ENCODE assay signal across 8 mouse cellular contexts in the genomic region with DNA sequence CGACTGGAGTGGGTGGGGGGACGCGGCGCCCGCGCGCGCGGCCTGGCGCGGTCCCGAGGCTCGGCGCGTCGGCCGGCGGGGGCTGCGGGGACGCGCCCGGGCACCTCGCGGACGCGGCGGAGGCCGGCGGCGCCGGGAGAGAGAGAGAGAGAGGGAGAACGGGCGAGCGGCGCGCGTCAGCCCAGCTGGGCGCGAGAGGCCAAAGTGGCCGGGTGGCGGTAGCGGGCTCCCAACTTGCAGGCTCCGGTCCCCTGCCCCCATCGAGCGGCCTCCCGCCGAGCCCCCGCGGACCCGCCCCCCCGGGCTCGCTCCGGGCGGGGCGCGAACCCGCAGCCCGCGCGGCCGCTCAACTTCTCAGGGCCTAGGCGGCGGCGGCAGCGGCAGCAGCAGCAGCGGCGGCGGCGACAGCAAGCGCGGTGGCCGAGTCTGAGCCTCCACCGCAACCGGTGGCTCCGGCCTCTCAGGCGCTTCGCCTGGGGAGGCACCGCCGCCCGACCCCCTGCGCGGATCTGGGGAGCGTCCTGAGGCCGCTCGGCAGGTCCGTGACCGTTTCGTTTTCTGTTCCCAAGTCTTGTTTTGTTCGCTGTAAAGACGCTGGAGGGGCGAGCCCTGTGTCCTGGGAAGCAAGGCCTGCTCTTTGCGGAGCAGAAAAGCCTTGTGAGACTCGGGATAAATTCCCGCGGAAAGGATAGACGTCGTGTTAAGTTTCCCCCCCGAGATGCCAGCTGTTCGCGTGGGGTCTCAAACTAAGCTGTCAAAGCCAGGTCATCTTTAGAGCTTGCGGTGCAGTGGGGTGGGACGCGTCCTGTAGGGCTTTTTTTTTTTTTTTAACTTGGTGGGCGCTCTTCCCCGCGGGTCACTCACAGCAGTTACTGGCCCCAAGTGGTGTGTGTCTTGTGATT. TPM values are rescaled to one million over a fixed set of nuclear protein-coding genes. Genes with fewer than 3 reads are reported as not detected.
DNase-seq lines count a peak whose midpoint lies in the region; ATAC-seq and TF ChIP-seq lines count a peak whose summit lies in the region.

No protein-coding gene starts in this region.

- H3K4me1 ChIP-seq in ES-E14 (ENCODE audit: control insufficient read depth in 2 of 2, insufficient read depth in 2 of 2, low read length in 2 of 2, poor library complexity in 1 of 2): no peaks in the 10 kb centered on the region
- no peaks in the 10 kb centered on the region for H3K4me1 ChIP-seq in brown adipose tissue, adult 24 weeks (ENCODE audit: control insufficient read depth, insufficient read depth, insufficient read length, low read length)
- peaks cover 7% of the 10 kb centered on the region; the same call in 1 of the 2 replicates for H3K4me1 ChIP-seq in forebrain, embryonic 11.5 days (replicated peaks; ENCODE audit: control insufficient read depth, insufficient read depth, low read length)
- H3K4me1 ChIP-seq in heart, embryonic 16.5 days (ENCODE audit: control insufficient read depth, insufficient read depth, low read length): peaks cover 4% of the 10 kb centered on the region
- H3K4me1 ChIP-seq in lung, embryonic 15.5 days: peaks cover 13% of the 10 kb centered on the region; the same call in 1 of the 2 replicates
- peaks cover 20% of the 10 kb centered on the region for H3K4me1 ChIP-seq in neural tube, embryonic 15.5 days

- peak overlapping the region; percentile 90 for H3K4me2 ChIP-seq in forebrain, embryonic 11.5 days (ENCODE audit: low read depth, low read length, severe bottlenecking)
- H3K4me2 ChIP-seq in heart, embryonic 16.5 days (ENCODE audit: low read depth, low read length): peak overlapping the region; percentile 97
- H3K4me2 ChIP-seq in lung, embryonic 15.5 days: peak overlapping the region; percentile 94
- H3K4me2 ChIP-seq in neural tube, embryonic 15.5 days: peak overlapping the region; percentile 77

- H3K4me3 ChIP-seq in ES-E14 (ENCODE audit: insufficient read depth in 1 of 2, low read depth in 1 of 2, low read length in 2 of 2, poor library complexity in 1 of 2, severe bottlenecking in 1 of 2): peak overlapping the region; percentile 87 to 93
- peak overlapping the region; percentile 100 for H3K4me3 ChIP-seq in brown adipose tissue, adult 24 weeks (ENCODE audit: insufficient read depth, low read depth, low read length)
- H3K4me3 ChIP-seq in forebrain, embryonic 11.5 days (ENCODE audit: low read depth, low read length): peak overlapping the region; percentile 95
- H3K4me3 ChIP-seq in heart, embryonic 16.5 days (ENCODE audit: low read length): peak overlapping the region; percentile 94
- H3K4me3 ChIP-seq in lung, embryonic 15.5 days: peak overlapping the region; percentile 68
- H3K4me3 ChIP-seq in neural tube, embryonic 15.5 days (replicated peaks): peak overlapping the region; percentile 58

- H3K9me3 ChIP-seq in ES-E14 (ENCODE audit: control insufficient read depth, insufficient read depth, low read depth, low read length): no peaks in the 10 kb centered on the region
- H3K9me3 ChIP-seq in forebrain, embryonic 11.5 days (ENCODE audit: control insufficient read depth, low read length): no peaks in the 10 kb centered on the region
- H3K9me3 ChIP-seq in heart, embryonic 16.5 days (replicated peaks; ENCODE audit: control insufficient read depth, low read length): no peaks in the 10 kb centered on the region
- no peaks in the 10 kb centered on the region for H3K9me3 ChIP-seq in lung, embryonic 15.5 days
- H3K9me3 ChIP-seq in neural tube, embryonic 15.5 days (replicated peaks): no peaks in the 10 kb centered on the region

- peak; percentile 69 for ATAC-seq in forebrain, embryonic 11.5 days (replicated peaks; ENCODE audit: low FRiP score)
- ATAC-seq in heart, embryonic 16.5 days (replicated peaks; ENCODE audit: extremely low read depth, insufficient read depth, low FRiP score): peak; percentile 63
- ATAC-seq in lung, embryonic 15.5 days (ENCODE audit: borderline replicate concordance, extremely low read depth, low FRiP score, low TSS enrichment): peak; percentile 63
- ATAC-seq in neural tube, embryonic 15.5 days (ENCODE audit: low FRiP score): peak; percentile 73

- WGBS in forebrain, embryonic 11.5 days: under 1% methylated on average over 71 of the region's 106 CpGs
- WGBS in heart, embryonic 16.5 days: under 1% methylated on average over 84 of the region's 106 CpGs
- under 1% methylated on average over 57 of the region's 106 CpGs for WGBS in lung, embryonic 15.5 days
- WGBS in neural tube, embryonic 15.5 days: under 1% methylated on average over 61 of the region's 106 CpGs

- in situ Hi-C loops in ES-E14 (cut with MboI; ENCODE audit: low sequenced_read_pairs in 2 of 2, unreplicated experiment in 2 of 2): no loop called here

- H3K36me3 ChIP-seq in ES-E14 (ENCODE audit: control insufficient read depth, insufficient read depth, low read length, poor library complexity, severe bottlenecking): no peaks in the 10 kb centered on the region
- H3K36me3 ChIP-seq in forebrain, embryonic 11.5 days (ENCODE audit: control insufficient read depth, insufficient read depth, low read length): no peaks in the 10 kb centered on the region
- H3K36me3 ChIP-seq in heart, embryonic 16.5 days (ENCODE audit: control insufficient read depth, insufficient read depth): no peaks in the 10 kb centered on the region
- H3K36me3 ChIP-seq in lung, embryonic 15.5 days: no peaks in the 10 kb centered on the region
- H3K36me3 ChIP-seq in neural tube, embryonic 15.5 days: no peaks in the 10 kb centered on the region

- peak overlapping the region; percentile 49; the same call in 1 of the 2 replicates for H3K27ac ChIP-seq in ES-E14 (ENCODE audit: insufficient read depth, low read depth, low read length, poor library complexity, severe bottlenecking)
- peak overlapping the region; percentile 68 for H3K27ac ChIP-seq in brown adipose tissue, adult 24 weeks (replicated peaks; ENCODE audit: low read depth, low read length)
- H3K27ac ChIP-seq in forebrain, embryonic 11.5 days (ENCODE audit: low read depth, low read length): peak overlapping the region; percentile 98
- peak overlapping the region; percentile 88 for H3K27ac ChIP-seq in heart, embryonic 16.5 days (ENCODE audit: low read length)
- H3K27ac ChIP-seq in lung, embryonic 15.5 days: peak overlapping the region; percentile 87
- peak overlapping the region; percentile 93 for H3K27ac ChIP-seq in neural tube, embryonic 15.5 days (replicated peaks)

- H3K9ac ChIP-seq in ES-E14 (ENCODE audit: insufficient read depth, low read depth, low read length, poor library complexity, severe bottlenecking): peak overlapping the region; percentile 84
- peak overlapping the region; percentile 94 for H3K9ac ChIP-seq in forebrain, embryonic 11.5 days (ENCODE audit: low read length)
- peak overlapping the region; percentile 93 for H3K9ac ChIP-seq in heart, embryonic 16.5 days (ENCODE audit: low read length)
- peak overlapping the region; percentile 71 for H3K9ac ChIP-seq in lung, embryonic 15.5 days
- H3K9ac ChIP-seq in neural tube, embryonic 15.5 days (replicated peaks): peak overlapping the region; percentile 57

- peaks cover 3% of the 10 kb centered on the region; the same call in 1 of the 2 replicates for H3K27me3 ChIP-seq in forebrain, embryonic 11.5 days (ENCODE audit: control insufficient read depth, insufficient read depth, low read length)
- peaks cover 4% of the 10 kb centered on the region; the same call in 1 of the 2 replicates for H3K27me3 ChIP-seq in heart, embryonic 16.5 days (ENCODE audit: control insufficient read depth, insufficient read depth, low read length)
- peaks cover 17% of the 10 kb centered on the region for H3K27me3 ChIP-seq in lung, embryonic 15.5 days
- H3K27me3 ChIP-seq in neural tube, embryonic 15.5 days (replicated peaks): no peaks in the 10 kb centered on the region

- DNase-seq in ES-E14 (ENCODE audit: low read depth, low spot score): peak; percentile 28
- peak; percentile 88 for DNase-seq in forebrain, embryonic 11.5 days (ENCODE audit: low spot score)
- DNase-seq in kidney, postnatal 14 days: peak; percentile 77
- DNase-seq in thymus, postnatal 14 days: peak; percentile 64

TF ChIP-seq in ES-E14, 5 proteins besides CTCF, POLR2A, EP300 and RAD21:
- TF ChIP-seq ZNF384 (IDR thresholded peaks at IDR 0.05; ENCODE audit: low read depth, low read length) (peak; percentile 46; the same call in 1 of the 2 replicates), HCFC1 (IDR thresholded peaks at IDR 0.05; ENCODE audit: borderline replicate concordance, insufficient read depth, low read length) (0 out of 2 replicates have a peak, but pooled peaks have one; percentile 7), ZC3H11A (IDR thresholded peaks at IDR 0.05; ENCODE audit: borderline replicate concordance, low read depth, low read length) (no peak), CHD2 (IDR thresholded peaks at IDR 0.05; ENCODE audit: low read depth, low read length) (no peak)

RNA-seq across cellular contexts. Expression of a gene that starts 1.7 kb away (rescaled TPM):
- total RNA-seq in ES-E14 (2012; rRNA removed): 5.6 and 7.0 TPM in 2 replicates
- 8.2 and 8.3 TPM in 2 replicates for polyA plus RNA-seq in brown adipose tissue, adult 24 weeks (2012; ENCODE audit: insufficient read depth, insufficient read length, missing spikeins)
- polyA plus RNA-seq in forebrain, embryonic 11.5 days (2014; fragmentation: Nextera tagmentation; extraction: Ambion mirVana): 27.1 and 29.2 TPM in 2 replicates
- polyA plus RNA-seq in heart, embryonic 16.5 days (2015; fragmentation: Nextera tagmentation; extraction: Ambion mirVana): 9.2 and 9.5 TPM in 2 replicates
- polyA plus RNA-seq in lung, embryonic 15.5 days (2015; fragmentation: Nextera tagmentation; extraction: Ambion mirVana): 11.7 and 12.7 TPM in 2 replicates
- 13.7 and 16.0 TPM in 2 replicates for polyA plus RNA-seq in neural tube, embryonic 15.5 days (2015; fragmentation: Nextera tagmentation; extraction: Ambion mirVana)

Comparison
In these comparisons a context has a peak if more than half of its experiments do, and no peak if none do; other contexts are left out.
1. Peak in every context shown above with its lines: DNase-seq, ATAC-seq, H3K4me3 ChIP-seq and H3K27ac ChIP-seq.
2. DNase-seq: peak in every context shown above with its lines; median percentile 88 in forebrain, embryonic 11.5 days; 77 in kidney, postnatal 14 days; 64 in thymus, postnatal 14 days; 28 in ES-E14.